Mouse (Mus musculus) testis, adult 2 months (tissue): Measurements from ENCODE around the gene Eif2b2. TPM values are rescaled to one million over a fixed set of nuclear protein-coding genes. Genes with fewer than 3 reads are reported as not detected.

Experiments used
- H3K27ac ChIP-seq: fragments of 200-500 bp; 2 replicates; pipeline ENCODE4 v1.5.1; 2012; ENCODE audit warnings: low read depth, low read length; ENCODE audit not compliant: control insufficient read depth, insufficient read depth
- H3K27me3 ChIP-seq: fragments of 200-500 bp; 2 replicates; pipeline ENCODE4 v1.6.1; 2012; ENCODE audit warnings: mild to moderate bottlenecking, low read length, moderate library complexity; ENCODE audit not compliant: control insufficient read depth, insufficient read depth
- H3K36me3 ChIP-seq: fragments of 200-500 bp; 2 replicates; pipeline ENCODE4 v1.6.1; 2012; ENCODE audit warnings: mild to moderate bottlenecking, low read length; ENCODE audit not compliant: control insufficient read depth, insufficient read depth
- H3K4me1 ChIP-seq: fragments of 200-500 bp; 2 replicates; pipeline ENCODE4 v1.6.1; 2012; ENCODE audit warnings: low read length; ENCODE audit not compliant: control insufficient read depth, insufficient read depth
- H3K4me3 ChIP-seq: fragments of 200-500 bp; 2 replicates; pipeline ENCODE4 v1.5.1; 2012; ENCODE audit warnings: low read depth, mild to moderate bottlenecking, low read length, moderate library complexity, mixed read lengths; ENCODE audit not compliant: control insufficient read depth
- CTCF ChIP-seq: fragments of 200-500 bp; IDR thresholded peaks from 2 replicates; pipeline ENCODE4 v1.5.1; 2012; ENCODE audit warnings: low read depth, mild to moderate bottlenecking, inconsistent platforms, low read length, moderate library complexity; ENCODE audit not compliant: control insufficient read depth, insufficient read depth, insufficient replicate concordance
- POLR2A ChIP-seq: fragments of 200-500 bp; IDR thresholded peaks from 2 replicates; pipeline ENCODE4 v1.6.1; 2012; ENCODE audit warnings: low read depth, mild to moderate bottlenecking, inconsistent platforms, low read length, moderate library complexity; ENCODE audit not compliant: control insufficient read depth
- polyA plus RNA-seq: library from polyadenylated mRNA; depleted of rRNA; stranded (reverse); fragments of >200 nt; gene quantifications from 2 replicates; pipeline ENCODE4 v1.2.3, GENCODE M21; 2012

Gene Eif2b2
- polyA plus RNA-seq, 1 experiment: 52.6 TPM

GRCm38 (mm10) chr12:85200929-85201829 lies 18.1 kb upstream of the Eif2b2 start:
- Histone ChIP-seq H3K27ac (no peak overlapping the region; the same call in 1 of the 2 replicates), H3K4me1 (peaks cover 2% of the 10 kb centered on the region), H3K4me3 (no peak overlapping the region), H3K36me3 (no peaks in the 10 kb centered on the region), H3K27me3 (no peaks in the 10 kb centered on the region)
- TF ChIP-seq POLR2A: no peak
- no peak for TF ChIP-seq CTCF

- Histone ChIP-seq H3K27ac (no peak overlapping the region), H3K36me3 (no peaks in the 10 kb centered on the region), H3K27me3 (no peaks in the 10 kb centered on the region), H3K4me1 (peaks cover 2% of the 10 kb centered on the region), H3K4me3 (no peak overlapping the region)
- TF ChIP-seq POLR2A (no peak), CTCF (no peak)
Measured at GRCm38 (mm10) chr12:85201830-85202147, 17.5 kb upstream of the Eif2b2 start.

- Histone ChIP-seq H3K36me3 (no peaks in the 10 kb centered on the region), H3K4me3 (no peak overlapping the region), H3K4me1 (peaks cover 2% of the 10 kb centered on the region), H3K27me3 (no peaks in the 10 kb centered on the region), H3K27ac (no peak overlapping the region)
- TF ChIP-seq POLR2A: no peak
Measured at GRCm38 (mm10) chr12:85202191-85202590, 17.1 kb upstream of the Eif2b2 start.

GRCm38 (mm10) chr12:85203699-85204098 lies 15.6 kb upstream of the Eif2b2 start:
- Histone ChIP-seq H3K36me3 (no peaks in the 10 kb centered on the region), H3K4me1 (peaks cover 2% of the 10 kb centered on the region), H3K27me3 (no peaks in the 10 kb centered on the region), H3K4me3 (no peak overlapping the region), H3K27ac (no peak overlapping the region)
- TF ChIP-seq POLR2A: no peak
- no peak for TF ChIP-seq CTCF

GRCm38 (mm10) chr12:85204105-85204504 lies 15.2 kb upstream of the Eif2b2 start:
- TF ChIP-seq POLR2A (no peak), CTCF (no peak)
- Histone ChIP-seq H3K27me3 (no peaks in the 10 kb centered on the region), H3K4me3 (no peak overlapping the region), H3K4me1 (peaks cover 2% of the 10 kb centered on the region), H3K36me3 (no peaks in the 10 kb centered on the region), H3K27ac (no peak overlapping the region)

GRCm38 (mm10) chr12:85205425-85205824 lies 13.9 kb upstream of the Eif2b2 start:
- no peak overlapping the region for H3K27ac ChIP-seq
- TF ChIP-seq CTCF: no peak
- no peak for TF ChIP-seq POLR2A

GRCm38 (mm10) chr12:85208687-85209199 lies 10.5 kb upstream of the Eif2b2 start:
- TF ChIP-seq CTCF (no peak), POLR2A (no peak)
- H3K36me3 ChIP-seq: no peaks in the 10 kb centered on the region
- H3K27ac ChIP-seq: no peak overlapping the region
- H3K4me1 ChIP-seq: no peaks in the 10 kb centered on the region
- H3K27me3 ChIP-seq: no peaks in the 10 kb centered on the region
- H3K4me3 ChIP-seq: no peak overlapping the region

More at GRCm38 (mm10) chr12:85205425-85205824, 13.9 kb upstream of the Eif2b2 start:
- H3K4me3 ChIP-seq: no peak overlapping the region
- H3K4me1 ChIP-seq: peaks cover 2% of the 10 kb centered on the region
- no peaks in the 10 kb centered on the region for H3K27me3 ChIP-seq
- no peaks in the 10 kb centered on the region for H3K36me3 ChIP-seq

- H3K4me1 ChIP-seq: peaks cover 3% of the 10 kb centered on the region
- TF ChIP-seq CTCF: no peak
- H3K27me3 ChIP-seq: no peaks in the 10 kb centered on the region
- H3K4me3 ChIP-seq: no peak overlapping the region
- no peaks in the 10 kb centered on the region for H3K36me3 ChIP-seq
- H3K27ac ChIP-seq: no peak overlapping the region
Measured at GRCm38 (mm10) chr12:85215031-85215430, 4.2 kb upstream of the Eif2b2 start.
